Mouse (Mus musculus) liver (tissue): ENCODE measurements around the gene Rgs19.

Experiments used
- DNase-seq: peaks from one replicate; pipeline ENCODE4 v3.0.0-alpha.2; 2020; ENCODE audit warnings: mixed read lengths

The Rgs19 gene

GRCm38 (mm10) chr2:181693339-181694280, at the start of gene Rgs19:
TSS of gene Rgs19 (minus strand) at chr2:181693977.
- peak; percentile 74 for DNase-seq

- DNase-seq, result no peak
These were observed 36.3 kb upstream of the Rgs19 start for GRCm38 (mm10) chr2:181730051-181730450.

- DNase-seq, result no peak
These were observed 34.0 kb upstream of the Rgs19 start for GRCm38 (mm10) chr2:181727659-181728262.

- DNase-seq, result peak; percentile 27
These were observed 28.4 kb upstream of the Rgs19 start for GRCm38 (mm10) chr2:181722213-181722612.

GRCm38 (mm10) chr2:181721200-181721599, 27.4 kb upstream of the Rgs19 start:
- DNase-seq, result no peak

- no peak for DNase-seq
These were observed 26.3 kb upstream of the Rgs19 start for GRCm38 (mm10) chr2:181720061-181720460.

- no peak for DNase-seq
These were observed 23.2 kb upstream of the Rgs19 start for GRCm38 (mm10) chr2:181716991-181717390.

GRCm38 (mm10) chr2:181715382-181715781, 21.6 kb upstream of the Rgs19 start:
- no peak for DNase-seq

- DNase-seq, result peak; percentile 43
These were observed 21.1 kb upstream of the Rgs19 start, which contains the start of gene Oprl1 for GRCm38 (mm10) chr2:181714903-181715326. TSS of gene Oprl1 (plus strand) at chr2:181715016.

- DNase-seq, result no peak
These were observed 20.0 kb upstream of the Rgs19 start for GRCm38 (mm10) chr2:181713749-181714148.

GRCm38 (mm10) chr2:181706668-181707067, 12.9 kb upstream of the Rgs19 start:
- DNase-seq, result no peak

- no peak for DNase-seq
These were observed 4.5 kb upstream of the Rgs19 start, which contains the start of gene Lkaaear1 for GRCm38 (mm10) chr2:181698241-181698640. TSS of gene Lkaaear1 (minus strand) at chr2:181698442.

- DNase-seq, result no peak
These were observed 3.1 kb upstream of the Rgs19 start for GRCm38 (mm10) chr2:181696801-181697420.

- DNase-seq, result no peak
These were observed 2.0 kb upstream of the Rgs19 start for GRCm38 (mm10) chr2:181695776-181696175.

- no peak for DNase-seq
These were observed 804 bp upstream of the Rgs19 start for GRCm38 (mm10) chr2:181694581-181694980.

- DNase-seq, result no peak
These were observed 1.5 kb downstream of the Rgs19 start for GRCm38 (mm10) chr2:181692304-181692703.

- DNase-seq, result no peak
These were observed 2.2 kb downstream of the Rgs19 start for GRCm38 (mm10) chr2:181691571-181691970.

GRCm38 (mm10) chr2:181691083-181691482, 2.7 kb downstream of the Rgs19 start:
- DNase-seq, result no peak

- no peak for DNase-seq
These were observed 4.2 kb downstream of the Rgs19 start for GRCm38 (mm10) chr2:181689466-181690160.

GRCm38 (mm10) chr2:181687586-181687985, 6.2 kb downstream of the Rgs19 start:
- DNase-seq, result no peak

GRCm38 (mm10) chr2:181685686-181686085, 8.1 kb downstream of the Rgs19 start:
- no peak for DNase-seq

- DNase-seq, result no peak
These were observed 9.1 kb downstream of the Rgs19 start for GRCm38 (mm10) chr2:181684713-181685112.

GRCm38 (mm10) chr2:181683381-181683780, 10.4 kb downstream of the Rgs19 start:
- no peak for DNase-seq
